Mouse (Mus musculus): ENCODE results near the gene Hist1h4f. TPM values are rescaled to one million over a fixed set of nuclear protein-coding genes. Genes with fewer than 3 reads are reported as not detected.
"Not testable (repeated sequence)": the region's sequence is repeated elsewhere in the genome, so short reads cannot be mapped to it uniquely, and the experiment has no call there.

Hist1h4f gene
- total RNA-seq (2021), result 100 to 1,000 TPM; 140 to 182 TPM
- long read RNA-seq, result 0 reads

DNA sequence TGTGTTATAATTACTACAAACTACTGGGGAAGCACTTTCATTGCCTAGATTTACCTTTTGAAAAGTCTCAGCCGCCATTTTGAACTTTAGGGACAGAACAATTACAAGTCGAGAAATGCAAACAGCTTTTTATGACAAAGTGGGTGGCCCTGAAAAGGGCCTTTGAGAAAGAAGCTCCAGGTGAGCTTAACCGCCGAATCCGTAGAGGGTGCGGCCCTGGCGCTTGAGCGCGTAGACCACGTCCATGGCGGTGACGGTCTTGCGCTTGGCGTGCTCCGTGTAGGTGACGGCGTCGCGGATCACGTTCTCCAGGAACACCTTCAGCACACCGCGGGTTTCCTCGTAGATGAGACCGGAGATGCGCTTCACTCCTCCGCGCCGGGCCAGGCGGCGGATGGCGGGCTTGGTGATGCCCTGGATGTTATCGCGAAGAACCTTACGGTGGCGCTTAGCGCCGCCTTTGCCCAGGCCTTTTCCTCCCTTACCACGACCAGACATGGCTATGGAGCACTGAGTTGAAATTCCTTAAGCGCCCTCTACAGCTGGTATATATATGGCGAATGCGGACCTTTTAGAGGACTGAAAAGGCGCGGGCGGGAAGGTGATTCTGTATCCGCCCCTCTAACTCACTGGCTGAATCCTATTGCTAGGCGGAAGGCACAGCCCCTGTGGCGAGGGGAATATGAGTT lies at the start of gene Hist1h4f:
Hist1h4f (minus strand) TSS at position 503 of the 689 bp plus-strand sequence.
- DNase-seq (ENCODE audit: low spot score in 2 of 2), result peak; percentile 78 to 85

- DNase-seq (ENCODE audit: low spot score in 2 of 2), result peak; percentile 82 to 86
Observed at GRCm38 (mm10) chr13:23597957-23598356, 46.5 kb upstream of the Hist1h4f start.

DNA sequence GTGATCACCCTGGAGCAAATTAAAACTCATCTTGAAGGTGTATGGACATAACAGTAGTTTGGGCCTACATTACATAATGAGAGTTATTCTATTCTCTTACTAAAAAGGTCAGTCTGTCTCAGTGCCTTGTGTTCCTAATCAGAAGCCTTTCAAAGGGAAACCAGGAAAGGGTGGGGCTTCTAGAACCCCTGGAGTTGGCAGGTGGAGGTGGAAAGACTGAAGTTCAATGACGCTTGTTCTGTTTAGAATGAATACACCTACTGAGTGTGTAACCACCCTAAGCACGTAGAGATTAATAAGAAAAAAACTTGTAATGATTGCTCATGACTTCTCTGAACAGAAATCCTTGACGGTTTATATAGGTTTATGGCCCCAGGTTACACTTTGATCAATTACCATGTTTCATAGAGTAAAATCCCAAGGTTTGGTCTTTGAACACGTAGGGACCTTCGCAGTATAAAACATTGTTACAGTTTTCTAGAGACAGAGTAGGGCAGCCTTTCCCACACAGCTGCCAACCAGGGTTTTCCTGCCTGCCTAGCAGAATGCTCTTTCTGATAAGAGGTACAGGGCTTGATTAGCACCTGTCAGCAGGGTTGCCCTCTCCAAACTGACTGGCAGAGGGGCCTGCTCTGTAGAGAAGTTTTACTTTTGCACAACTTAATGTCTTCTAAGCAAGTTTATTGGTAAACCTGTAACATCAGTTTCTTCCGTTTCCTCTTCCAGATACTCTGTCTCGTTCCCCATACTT lies 44.3 kb upstream of the Hist1h4f start:
- no peak for DNase-seq (ENCODE audit: low spot score in 2 of 2)

DNA sequence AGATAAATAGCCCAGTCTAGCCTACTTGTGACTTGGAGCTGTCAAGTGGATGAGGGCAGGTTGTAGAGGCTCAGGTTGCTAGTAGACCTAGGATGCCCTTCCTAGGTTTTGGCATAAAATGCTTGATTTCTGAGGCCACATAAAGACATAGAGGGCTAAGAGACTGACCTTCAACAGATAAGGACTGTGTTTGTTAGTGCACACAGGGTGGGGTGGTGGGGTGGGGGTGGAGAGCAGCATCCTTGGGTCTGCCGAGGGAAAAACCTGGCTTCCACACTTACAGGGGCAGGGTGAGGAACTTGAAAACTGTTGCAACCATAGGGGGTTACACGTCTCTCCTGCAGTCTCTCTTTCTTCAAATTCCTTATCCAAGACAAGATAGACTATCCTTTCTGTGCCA lies 43.7 kb upstream of the Hist1h4f start:
- no peak for DNase-seq (ENCODE audit: low spot score in 2 of 2)

GRCm38 (mm10) chr13:23593051-23593770 lies 41.8 kb upstream of the Hist1h4f start:
- no peak for DNase-seq (ENCODE audit: low spot score in 2 of 2)

DNA sequence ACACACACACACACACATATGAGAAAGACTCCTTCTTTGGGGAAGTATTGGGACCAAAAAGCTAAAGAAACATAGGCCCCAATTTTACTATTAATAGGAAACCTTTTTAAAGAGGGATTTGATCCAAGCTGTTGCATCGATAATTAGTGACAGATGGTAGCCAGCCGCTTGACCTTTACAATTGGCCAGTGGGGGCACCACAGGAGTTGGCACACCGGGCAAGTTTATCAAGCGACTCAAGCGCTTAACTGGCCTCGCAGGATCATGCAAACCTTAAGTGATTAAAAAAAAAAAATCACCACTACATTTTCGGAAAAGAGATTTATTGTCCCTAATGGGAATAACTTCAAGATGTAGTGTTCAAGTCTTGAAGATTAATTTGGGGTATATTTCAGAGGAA lies 41.2 kb upstream of the Hist1h4f start:
- DNase-seq (ENCODE audit: low spot score in 2 of 2), result no peak

- DNase-seq (ENCODE audit: low spot score in 2 of 2), result not testable (repeated sequence)
Observed at GRCm38 (mm10) chr13:23591886-23592285, 40.4 kb upstream of the Hist1h4f start.

DNA sequence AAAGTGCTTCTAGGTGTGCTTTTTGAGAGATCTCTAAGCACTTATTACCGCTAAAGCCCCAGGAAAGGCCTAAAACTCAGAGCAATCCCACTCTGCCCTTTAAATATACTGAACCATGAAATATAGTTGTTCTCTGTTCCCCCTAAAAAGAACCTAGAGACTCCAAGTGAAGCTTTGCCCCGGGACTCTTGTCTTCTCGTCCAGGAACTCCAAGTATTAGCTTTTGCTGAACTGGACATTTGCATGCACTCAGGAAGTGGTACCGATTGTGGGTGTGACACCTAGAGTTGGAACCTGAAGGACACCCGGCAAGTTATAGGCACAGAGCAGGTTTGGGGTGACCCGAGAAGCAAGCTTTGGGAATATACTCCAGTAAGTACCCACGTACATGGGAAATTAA lies 39.8 kb upstream of the Hist1h4f start:
- DNase-seq (ENCODE audit: low spot score in 2 of 2), result no peak

DNA sequence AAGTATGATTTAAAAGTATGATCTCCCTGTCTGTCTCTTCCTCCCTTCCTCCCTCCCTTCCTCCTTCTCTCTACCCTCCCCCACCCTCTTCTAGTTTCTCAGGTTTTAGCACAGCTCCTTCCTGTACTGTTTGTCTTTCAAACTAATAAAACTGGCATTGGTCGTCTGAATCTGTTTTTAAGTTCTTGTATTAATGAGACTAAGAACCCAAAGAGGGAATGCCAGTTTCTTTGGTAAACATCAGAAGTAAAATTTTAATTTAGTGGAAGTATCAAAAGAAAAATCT lies 35.4 kb upstream of the Hist1h4f start:
- no peak for DNase-seq (ENCODE audit: low spot score in 2 of 2)

- DNase-seq (ENCODE audit: low spot score in 2 of 2), result no peak
Observed at GRCm38 (mm10) chr13:23586099-23586939, 34.9 kb upstream of the Hist1h4f start.

GRCm38 (mm10) chr13:23585442-23586098 lies 34.1 kb upstream of the Hist1h4f start:
- DNase-seq (ENCODE audit: low spot score in 2 of 2), result peak; percentile 56 to 70

- peak; percentile 67 to 70 for DNase-seq (ENCODE audit: low spot score in 2 of 2)
Observed at GRCm38 (mm10) chr13:23585029-23585441, 33.6 kb upstream of the Hist1h4f start.

DNA sequence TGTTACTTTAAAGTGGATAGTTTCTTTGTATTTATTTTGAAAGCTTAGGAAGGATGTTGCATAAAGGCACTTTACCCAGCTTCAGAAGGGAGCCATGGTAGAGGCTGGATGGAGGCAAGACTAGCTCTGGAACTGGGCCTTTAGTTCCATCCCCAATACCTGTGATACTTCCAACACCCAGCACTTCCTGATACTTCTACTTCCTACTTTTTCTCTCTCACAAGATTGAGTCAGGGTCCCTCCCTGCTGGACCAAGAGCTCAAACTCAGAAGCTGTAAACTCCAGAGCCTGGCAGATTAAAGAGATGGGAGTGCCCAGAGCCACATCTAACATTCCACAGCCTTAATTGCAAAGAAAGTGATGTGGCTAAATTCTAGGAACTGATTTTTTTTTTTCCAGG lies 32.9 kb upstream of the Hist1h4f start:
- DNase-seq (ENCODE audit: low spot score in 2 of 2), result no peak

- DNase-seq (ENCODE audit: low spot score in 2 of 2), result no peak
Observed at GRCm38 (mm10) chr13:23583387-23584068, 32.1 kb upstream of the Hist1h4f start.

DNA sequence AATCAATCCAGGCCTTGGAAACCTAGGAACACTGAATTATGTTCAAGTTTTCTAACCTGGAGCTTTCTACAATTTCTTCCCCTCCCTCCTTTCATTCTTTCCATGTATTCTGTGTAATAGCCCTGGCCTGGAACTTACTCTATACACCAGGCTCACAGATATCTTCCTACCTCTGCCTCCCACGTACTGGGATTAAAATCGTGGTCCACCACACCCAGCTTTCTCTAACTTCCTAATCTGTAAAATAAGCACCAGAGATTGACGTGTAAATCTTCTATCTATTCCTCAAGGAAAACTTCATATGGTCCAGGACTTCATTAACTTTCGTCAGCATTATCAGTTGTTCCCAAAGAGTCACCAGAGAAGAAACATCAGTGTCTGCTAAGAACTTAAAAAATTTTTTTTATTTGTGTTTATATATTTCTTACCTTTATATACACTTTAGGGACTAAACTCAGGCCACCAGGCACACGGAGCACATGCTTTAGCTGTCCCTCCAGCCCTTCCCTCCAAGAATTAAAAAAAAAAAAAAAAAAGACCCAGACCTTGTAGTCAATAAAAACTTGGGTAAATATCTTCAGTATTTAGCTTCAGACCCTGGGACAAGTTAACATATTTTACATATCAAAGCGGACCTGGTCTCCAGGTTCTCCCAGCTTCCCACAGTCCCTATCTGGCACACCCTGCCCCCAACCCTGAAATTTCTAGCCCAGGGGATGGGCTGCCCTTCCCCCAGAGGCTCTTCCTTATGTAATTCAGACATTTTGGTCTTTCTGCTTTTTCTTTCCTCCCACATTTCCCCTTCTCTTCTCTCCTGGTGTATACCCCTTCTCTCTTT lies 31.0 kb upstream of the Hist1h4f start:
- DNase-seq (ENCODE audit: low spot score in 2 of 2), result no peak

GRCm38 (mm10) chr13:23581408-23582218 lies 30.2 kb upstream of the Hist1h4f start, which contains the start of gene Hist1h4d:
TSS of gene Hist1h4d (plus strand) at chr13:23581598.
- peak; percentile 97 to 98 for DNase-seq (ENCODE audit: low spot score in 2 of 2)

- no peak for DNase-seq (ENCODE audit: low spot score in 2 of 2)
Observed at GRCm38 (mm10) chr13:23577835-23578234, 26.4 kb upstream of the Hist1h4f start.

All from layer of hippocampus, postnatal 10 days (tissue).